Mouse (Mus musculus) spleen, postnatal 36 days (tissue): ENCODE results near the gene Dus3l.
A peak's percentile ranks its signal among the peaks of the same experiment; 100 is the strongest.

ENCODE experiments used
- DNase-seq, 2 experiments: peaks; one replicate each; pipeline ENCODE4 v3.0.0; 2022; ENCODE audit warnings: low spot score in 2 of 2, mixed read lengths in 1 of 2

Gene Dus3l

DNA sequence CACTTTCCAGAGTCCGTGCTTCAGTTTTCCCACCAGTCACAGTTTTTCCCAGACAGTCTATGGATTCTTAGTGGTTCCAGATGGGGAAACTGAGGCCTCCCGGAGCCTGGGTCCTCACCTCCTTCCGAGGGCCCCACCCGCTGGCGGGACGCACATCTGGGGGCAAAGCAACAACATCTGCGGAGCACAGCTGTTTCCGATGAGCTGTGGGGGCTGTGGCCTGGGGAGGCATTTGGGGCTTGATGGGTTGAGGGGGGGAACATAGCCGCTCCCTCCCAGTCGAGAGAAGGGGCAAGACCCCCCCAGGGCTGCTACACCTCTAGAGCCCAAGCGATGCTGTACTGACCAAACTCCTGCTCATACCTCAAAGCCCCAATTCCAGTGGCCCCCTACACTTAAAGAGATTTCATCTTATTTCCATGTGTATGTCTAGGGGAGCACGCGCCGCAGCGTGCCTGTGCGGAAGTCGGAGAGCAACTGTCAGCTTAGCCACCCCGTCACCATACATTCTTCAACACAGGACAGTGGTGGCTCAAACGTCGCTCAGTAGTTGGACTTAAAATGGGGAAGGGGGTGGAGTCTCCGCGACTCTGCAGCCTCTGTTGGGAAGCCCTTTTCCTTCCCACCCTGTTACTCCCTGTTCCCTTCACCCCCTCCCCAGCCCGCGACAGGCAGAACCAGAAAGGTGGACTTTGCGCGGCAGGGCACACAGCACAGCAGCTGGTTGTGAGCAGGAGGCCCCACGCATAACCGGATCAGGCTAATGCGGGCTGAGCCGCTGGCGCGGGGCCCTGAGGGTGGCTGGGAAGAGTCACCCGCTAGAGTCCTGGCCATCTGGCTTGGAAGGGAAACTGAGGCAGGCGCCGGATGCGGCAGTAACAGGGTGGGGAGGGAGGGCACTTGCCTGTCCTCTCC lies 10.0 kb upstream of the Dus3l start:
- no peak for DNase-seq

DNA sequence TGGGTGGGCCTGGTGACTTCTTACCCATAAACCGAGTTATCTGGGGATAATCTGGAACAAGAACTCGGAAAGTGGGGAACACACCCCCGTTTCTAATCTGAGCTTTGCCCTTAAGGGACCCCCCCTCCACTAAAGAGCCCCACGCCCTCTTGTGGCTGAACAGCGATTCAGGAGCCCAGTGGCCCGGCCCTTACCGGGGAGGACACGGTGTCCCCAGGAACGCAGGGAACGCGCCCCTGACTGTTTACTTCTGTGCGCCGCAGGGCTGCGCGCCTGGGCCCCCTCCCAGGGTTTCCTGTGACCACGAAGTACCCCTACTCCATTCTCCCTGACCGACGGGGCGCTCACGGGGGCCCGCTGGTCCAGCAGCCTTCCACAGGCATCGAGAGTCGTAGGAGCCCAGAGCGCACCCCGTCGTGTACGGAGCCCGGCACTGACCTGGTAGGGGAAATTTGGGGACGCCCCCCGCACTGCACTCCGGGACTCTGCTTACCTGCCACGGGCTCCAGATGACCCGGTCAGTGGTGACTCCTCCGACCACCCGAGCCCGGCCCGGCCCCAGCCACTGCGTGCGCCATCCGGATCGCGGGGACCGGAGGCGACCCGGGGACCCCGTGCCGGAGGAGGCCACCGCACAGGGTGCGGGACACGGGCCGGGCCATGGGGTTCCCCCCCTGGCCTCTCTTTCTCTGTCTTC lies 7.7 kb upstream of the Dus3l start:
- DNase-seq = no peak

DNA sequence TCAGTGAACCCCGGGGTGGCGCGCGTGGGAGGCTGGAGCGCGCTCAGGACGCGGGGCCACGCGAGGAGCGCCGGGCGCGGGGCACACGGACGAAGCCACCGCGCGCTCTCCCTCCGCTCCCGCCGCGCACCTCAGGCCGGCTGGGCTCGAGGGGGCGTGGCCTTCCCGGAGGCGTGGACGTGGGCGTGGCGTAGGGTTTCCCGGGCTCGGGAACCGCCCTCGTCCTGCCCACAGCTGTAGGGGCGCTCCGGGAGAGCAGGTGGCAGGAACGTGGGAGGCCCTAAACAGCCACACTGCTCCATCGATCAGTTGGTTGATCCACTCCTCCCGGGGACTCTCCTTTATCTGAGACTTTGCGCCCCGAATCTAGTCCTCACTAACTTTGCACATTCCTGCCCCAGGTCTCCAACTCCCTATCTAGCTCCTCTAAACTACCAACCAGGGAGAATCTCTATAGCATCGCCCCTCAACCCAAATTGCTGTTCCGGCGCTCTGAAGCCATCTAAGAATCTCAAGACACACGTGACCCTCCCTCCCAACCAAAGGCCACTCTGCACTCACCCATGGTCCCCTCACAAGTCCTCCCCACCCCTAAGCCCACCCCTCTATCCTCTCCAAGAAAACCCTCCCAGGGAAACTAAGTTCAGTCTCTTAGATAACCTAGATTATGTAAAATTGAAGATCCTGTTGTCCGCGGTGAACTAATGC lies 7.0 kb upstream of the Dus3l start, which contains the start of gene Nrtn:
Nrtn (minus strand) TSS at position 115 of the 708 bp plus-strand sequence.
- DNase-seq = peak; percentile 53 to 71

DNA sequence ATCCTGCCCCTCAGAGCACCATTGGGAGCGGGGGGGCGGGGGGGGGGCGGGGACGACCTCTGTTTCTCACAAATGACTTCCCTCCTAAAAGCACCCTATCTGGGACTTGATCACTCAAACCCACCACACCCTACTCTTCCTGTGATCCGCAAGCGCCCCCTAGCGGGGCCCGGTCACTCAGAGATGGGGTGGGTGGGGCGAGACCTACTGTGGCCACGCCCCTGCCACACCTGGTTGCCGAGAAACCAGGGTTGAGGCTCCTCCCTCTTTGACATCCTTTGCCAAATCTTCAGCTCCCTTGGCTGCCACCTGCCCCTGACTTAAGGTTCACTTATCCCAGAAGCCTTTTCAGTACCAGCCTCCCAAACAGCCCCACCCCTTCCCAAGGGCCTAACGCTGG lies 6.4 kb upstream of the Dus3l start:
- peak; percentile 70 to 81 for DNase-seq

DNA sequence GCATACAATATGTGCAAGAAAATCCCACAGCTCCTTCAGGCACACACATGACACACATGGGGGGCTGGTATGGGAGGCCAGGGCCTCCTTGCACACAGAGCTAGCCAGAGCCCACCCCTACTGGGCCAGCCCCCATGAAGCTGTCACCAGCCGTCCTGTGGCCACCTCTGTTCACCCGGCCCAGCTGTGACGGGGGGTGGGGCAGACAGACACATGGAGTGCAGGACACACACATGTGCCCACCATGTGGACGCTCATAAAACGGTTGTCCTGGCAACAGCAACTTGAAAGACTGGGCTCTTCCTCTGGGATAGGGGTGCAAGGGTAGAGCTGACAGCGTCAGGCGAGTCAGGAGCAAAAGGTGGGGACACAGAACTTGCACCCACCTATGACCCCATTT lies 5.3 kb upstream of the Dus3l start:
- no peak for DNase-seq

- no peak for DNase-seq
Observed at GRCm38 (mm10) chr17:56761077-56761476, 3.5 kb upstream of the Dus3l start.

DNA sequence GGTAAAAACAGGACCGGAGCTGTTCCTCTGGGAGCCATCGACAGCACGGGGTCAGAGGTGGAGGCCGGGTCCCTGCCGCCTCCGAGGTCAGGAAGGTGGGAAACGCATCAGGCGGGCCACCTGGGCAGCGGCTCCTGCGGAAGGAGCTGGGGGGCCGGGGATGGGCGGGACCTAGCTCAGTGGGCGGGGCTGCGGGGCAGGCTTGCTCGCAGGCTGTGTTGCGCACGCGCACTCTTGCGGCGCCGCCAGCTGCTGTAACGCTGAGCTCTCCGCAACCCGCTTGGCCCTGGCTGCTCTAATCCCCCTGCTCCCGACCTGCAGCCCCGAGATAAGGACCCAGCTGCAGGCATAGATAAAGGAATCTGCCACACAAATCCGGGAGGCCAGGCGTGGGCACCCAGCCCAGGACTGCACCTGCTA lies 2.6 kb upstream of the Dus3l start:
- peak; percentile 88 to 90 for DNase-seq

GRCm38 (mm10) chr17:56762769-56763731 lies 1.5 kb upstream of the Dus3l start:
- DNase-seq = peak; percentile 67 to 74

- no peak for DNase-seq
Observed at GRCm38 (mm10) chr17:56763741-56764250, 761 bp upstream of the Dus3l start.

DNA sequence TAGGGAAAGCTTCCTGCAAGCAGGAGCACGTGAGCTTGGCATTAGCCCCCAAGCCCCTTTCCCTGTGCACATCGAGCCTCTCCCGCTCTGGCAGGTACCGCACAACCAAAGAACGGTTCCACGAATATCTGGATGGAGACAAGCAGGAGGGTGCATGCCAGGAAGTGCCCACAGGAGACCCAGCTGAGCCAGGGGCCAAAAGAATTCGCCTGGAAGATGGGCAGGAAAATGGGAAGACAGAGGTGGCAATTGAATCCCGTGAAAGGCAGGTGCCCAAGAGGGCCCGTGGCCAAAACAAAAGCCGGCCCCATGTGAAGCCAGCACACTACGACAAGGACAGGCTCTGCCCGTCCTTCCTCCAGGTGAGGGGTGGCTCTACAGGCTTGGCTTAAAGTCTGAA lies 874 bp downstream of the Dus3l start:
- no peak for DNase-seq

DNA sequence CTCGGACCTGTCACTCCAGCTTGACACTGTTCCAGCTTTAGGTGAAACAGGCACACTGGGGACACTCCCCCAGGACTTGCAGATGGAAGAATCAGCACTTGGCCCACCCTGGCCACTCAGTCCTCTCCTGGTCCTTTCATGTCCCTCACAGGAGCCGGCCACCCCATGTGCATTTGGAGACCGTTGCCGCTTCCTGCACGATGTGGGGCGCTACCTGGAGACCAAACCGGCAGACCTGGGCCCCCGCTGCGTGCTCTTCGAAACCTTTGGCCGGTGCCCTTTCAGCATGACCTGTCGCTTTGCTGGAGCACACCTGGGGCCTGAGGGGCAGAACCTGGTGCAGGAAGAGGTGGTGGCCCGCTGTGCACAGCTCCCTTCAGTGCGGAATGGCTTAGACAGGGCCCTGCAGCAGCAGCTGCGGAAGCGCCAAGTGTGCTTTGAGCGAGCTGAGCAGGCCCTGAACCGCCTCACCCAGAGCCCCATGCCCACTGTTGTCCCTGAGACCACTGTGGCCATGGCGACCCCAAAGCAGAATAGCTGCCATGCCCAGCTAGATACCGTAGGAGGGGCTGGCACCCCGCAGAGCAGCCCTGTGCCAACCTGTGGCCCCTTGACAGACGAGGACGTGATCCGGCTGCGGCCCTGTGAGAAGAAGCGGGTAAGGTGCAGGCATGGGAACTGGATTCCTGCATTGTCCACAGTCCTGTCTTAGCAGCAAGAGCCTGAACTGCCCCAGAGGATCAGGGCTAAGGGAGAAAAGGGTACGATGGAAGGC lies 2.3 kb downstream of the Dus3l start:
- DNase-seq = no peak

DNA sequence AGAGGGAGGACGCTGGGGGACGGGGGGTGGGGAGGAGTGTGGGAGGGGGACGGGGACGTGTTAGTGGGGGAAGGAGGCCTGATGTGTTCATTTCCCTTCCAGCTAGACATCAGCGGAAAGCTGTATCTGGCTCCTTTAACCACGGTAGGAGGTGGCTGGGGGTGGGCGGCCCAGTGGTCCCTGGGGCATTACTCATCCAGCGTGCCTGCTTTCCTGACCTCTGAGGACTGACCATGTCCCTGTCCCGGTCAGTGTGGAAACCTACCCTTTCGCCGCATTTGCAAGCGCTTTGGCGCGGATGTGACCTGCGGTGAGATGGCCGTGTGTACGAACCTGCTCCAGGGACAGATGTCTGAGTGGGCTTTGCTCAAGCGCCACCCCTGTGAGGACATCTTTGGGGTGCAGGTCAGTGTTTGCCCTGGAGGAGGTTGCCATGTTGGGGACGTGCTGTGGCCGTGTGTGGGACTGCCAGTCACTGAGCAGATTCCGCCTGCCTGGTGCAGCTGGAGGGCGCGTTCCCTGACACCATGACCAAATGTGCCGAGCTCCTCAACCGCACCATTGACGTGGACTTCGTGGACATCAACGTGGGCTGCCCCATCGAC lies 3.1 kb downstream of the Dus3l start:
- DNase-seq = no peak

DNA sequence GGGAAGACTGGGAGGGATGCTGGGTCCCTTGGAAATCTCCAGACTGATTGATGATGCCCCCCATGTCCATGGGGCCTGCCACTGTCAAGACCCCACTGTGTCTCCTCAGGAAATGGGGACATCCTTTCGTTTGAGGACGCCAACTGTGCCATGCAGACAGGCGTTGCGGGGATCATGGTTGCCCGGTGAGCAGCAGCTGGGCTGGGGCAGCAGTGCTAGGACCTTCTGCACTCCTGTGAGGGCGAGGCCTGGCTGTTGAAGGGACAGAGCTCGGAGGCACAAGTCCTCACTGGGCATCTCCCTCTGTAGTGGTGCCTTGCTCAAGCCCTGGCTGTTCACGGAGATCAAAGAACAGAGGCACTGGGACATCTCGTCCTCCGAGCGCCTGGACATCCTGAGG lies 4.4 kb downstream of the Dus3l start:
- DNase-seq = no peak

DNA sequence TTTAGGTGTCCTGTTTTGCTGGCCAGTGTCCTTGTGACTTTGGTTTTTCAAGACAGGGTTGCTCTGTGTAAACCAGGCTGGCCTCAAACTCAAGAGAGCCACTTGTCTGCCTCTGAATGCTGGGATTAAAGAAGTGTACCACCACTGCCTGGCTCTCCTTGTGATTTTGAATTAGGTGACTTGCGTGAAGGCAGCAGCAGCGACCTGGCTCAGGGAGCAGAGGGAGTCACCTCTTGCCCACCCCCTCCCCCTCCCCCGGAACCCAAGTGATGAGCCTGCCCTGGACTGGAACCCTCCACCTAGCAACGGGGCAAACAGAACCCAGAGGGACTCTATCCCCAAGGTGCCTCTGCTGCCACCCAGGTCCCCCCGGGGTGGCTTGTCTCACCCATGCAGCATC lies 5.4 kb downstream of the Dus3l start, which contains the start of gene Prr22:
Prr22 (plus strand) TSS at position 301 of the 400 bp plus-strand sequence.
- no peak for DNase-seq

GRCm38 (mm10) chr17:56777568-56777967 lies 13.0 kb downstream of the Dus3l start:
- no peak for DNase-seq

DNA sequence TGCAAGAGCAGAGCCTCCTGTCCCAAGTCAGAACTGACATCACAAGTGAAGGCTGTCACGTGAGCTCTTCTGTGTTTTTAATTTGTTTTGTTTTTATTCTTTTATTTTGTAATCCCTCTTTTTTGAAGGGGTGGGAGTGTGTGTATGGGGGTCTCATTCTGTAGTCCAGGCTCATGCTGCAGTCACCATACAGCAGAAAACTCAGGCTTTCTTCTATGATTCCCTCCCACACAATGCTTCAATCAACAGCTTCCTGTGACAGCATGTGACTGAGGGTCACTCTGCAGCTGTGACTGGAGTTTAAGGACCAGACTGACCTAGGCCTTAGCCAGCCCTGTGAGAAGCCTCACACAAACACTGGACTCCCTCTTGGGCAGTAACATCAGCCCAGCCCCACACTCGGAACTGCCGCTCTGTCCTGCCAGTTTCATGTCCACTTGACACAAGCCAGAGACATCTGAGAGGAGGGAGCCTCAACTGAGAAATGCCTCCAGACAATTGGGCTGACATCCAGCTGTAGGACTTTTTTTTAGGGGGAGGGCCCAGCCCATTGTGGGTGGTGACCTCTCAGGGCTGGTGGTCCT lies 14.3 kb downstream of the Dus3l start:
- no peak for DNase-seq

- DNase-seq = no peak
Observed at GRCm38 (mm10) chr17:56780291-56780978, 15.9 kb downstream of the Dus3l start.

DNA sequence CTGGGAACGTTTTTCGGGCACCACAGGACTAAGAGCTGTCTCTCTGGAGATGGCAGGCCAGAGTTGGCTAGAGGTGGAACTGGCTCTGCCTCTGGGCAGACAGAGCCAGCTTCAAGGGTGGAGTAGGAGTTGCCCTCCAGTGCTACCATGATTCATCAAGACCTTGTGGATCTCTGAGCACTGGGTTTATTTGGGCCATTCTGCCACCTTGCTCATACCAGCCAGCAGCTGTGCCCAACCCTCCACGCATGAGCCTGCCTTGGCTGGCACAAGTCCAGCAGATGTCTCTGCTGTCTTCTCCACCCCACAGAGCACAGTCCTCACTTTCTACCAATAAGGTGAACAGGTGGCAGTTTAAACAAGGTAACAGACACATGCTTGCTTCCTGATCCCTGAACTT lies 24.3 kb downstream of the Dus3l start:
- DNase-seq = no peak

- DNase-seq = no peak
Observed at GRCm38 (mm10) chr17:56789286-56789685, 24.7 kb downstream of the Dus3l start.
